Mouse (Mus musculus) layer of hippocampus, postnatal 36 days (tissue): ENCODE results near the gene Tspo2. TPM values are rescaled to one million over a fixed set of nuclear protein-coding genes. Genes with fewer than 3 reads are reported as not detected.
"Not testable (repeated sequence)": the region's sequence is repeated elsewhere in the genome, so short reads cannot be mapped to it uniquely, and the experiment has no call there.

ENCODE experiments used
- DNase-seq, 2 experiments: peaks; one replicate each; pipeline ENCODE4 v3.0.0; 2022
- total RNA-seq, 2 experiments: library from RNA; stranded (reverse); gene quantifications; 2 replicates each; pipeline ENCODE4 v1.2.3; 2021

Gene Tspo2
- total RNA-seq = not detected

DNA sequence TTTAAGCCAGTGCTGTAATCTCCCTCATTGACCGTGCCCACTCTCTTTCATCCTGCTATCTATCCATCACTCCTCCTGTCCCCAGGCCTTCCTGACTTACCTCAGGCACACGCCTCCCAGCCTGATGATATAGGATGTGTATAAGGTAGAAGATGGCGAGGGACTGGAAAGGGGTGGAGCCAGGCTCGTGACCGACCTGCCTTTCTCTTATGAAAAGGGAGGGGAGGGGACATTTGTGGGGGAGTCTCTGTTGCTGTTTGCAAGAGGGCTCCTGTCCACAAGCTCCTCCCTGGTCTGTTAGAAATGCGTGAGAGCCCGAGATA is at the start of gene Tspo2:
Tspo2 (minus strand) TSS at position 170 of the 323 bp plus-strand sequence.
- no peak for DNase-seq

DNA sequence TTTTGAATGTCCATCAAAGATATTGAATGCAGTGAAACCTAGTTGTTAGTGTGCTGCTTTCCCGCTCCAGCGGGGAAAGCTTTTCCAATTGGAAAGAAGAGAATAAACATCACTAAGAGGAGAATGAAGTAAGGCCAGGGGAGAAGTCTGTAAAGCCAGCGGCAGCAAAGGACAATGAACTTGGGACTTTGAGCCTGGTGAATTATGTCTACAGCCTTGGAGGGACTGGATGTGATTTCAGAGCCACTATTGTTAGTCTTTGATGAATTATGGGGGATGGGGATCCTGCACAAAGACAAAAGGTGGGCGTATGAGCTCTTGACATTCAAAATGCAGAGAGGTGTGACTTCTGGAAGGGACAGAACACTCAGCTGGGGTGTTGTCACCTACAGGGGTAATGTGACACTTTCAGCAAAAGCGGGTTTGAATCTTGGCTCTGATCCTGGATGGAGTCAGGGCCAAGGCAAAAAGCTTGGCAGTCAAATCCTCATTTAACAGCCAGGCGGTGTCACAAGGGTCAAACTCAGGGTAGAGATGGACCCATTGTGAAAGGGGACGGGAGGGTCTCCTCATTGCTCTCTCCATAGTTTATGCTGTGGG is 49.6 kb upstream of the Tspo2 start:
- no peak for DNase-seq

DNA sequence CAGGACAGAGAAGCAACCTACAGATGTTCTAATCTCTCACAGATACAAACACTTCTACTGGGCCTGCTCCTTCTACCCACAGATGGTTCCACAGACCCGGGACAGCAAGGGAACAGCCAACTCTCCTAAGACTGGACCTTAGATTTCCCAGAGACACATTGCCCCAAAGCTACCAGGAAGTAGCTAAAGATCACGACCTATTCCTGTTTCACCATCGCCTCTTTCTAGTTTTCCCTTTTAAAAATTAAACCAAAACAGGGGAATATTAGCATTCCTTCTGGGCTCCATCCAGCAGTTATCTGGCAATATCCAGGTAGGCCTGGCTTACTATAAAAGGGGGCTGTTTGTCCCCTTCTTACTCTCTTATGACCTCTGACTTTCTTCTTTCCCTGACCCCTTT is 46.7 kb upstream of the Tspo2 start:
- no peak for DNase-seq

DNA sequence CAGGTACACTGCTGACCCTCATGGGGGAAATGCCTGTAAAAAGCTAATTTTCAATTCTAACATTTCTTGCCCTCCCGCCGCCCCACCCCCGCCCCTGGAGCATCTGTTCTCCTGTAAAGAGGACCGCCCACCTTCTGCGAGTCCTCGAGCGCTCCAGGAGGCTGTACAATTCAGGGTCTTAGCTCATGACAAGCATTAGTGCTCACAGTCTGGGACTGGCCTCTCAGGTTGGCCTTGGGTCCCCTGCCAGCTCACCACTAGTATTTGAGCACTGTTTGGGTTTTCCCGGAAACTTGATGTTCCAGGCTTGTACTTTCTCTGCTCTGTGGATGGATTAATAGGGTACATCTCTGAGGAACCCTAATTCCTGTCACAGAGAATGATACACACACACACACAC is 42.7 kb upstream of the Tspo2 start:
- DNase-seq = no peak

DNA sequence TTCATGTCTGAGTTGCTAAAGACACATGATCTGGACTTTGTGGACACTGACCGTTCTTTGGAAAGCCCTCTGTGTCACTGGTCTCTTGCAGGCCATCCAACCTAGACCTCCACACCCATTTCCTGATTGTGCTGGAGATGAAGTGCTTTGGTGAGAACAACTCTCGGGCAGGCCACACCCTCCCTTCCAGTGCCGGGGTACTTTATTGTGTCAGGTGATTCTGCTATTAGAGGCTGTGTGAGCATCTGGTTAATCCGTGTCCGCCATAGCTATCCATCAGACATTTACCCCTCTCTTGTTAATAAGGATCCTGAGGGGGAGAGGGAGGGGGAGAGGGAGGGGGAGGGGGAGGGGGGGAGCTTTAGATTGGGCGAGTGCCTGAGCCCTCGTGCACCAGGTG is 42.3 kb upstream of the Tspo2 start:
- no peak for DNase-seq

DNA sequence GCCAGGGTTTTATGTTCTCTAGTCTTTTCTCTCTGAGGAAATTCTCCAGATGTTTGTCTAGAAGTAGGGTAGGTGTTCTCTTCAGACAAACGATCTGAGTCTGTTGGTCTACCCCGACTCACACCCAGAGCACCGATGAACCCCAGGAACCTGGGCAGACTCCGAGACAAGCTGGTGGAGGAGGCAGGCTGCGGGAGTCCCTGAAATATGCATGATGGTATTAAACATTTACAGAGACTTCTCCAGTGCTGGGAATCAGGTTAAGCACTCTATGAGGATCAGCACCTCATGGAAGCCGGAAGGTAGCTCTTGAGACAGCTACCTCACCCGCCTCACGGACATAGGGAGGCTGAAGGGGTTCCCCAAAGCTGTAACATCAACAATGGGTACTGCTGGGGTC is 41.3 kb upstream of the Tspo2 start:
- DNase-seq = no peak

DNA sequence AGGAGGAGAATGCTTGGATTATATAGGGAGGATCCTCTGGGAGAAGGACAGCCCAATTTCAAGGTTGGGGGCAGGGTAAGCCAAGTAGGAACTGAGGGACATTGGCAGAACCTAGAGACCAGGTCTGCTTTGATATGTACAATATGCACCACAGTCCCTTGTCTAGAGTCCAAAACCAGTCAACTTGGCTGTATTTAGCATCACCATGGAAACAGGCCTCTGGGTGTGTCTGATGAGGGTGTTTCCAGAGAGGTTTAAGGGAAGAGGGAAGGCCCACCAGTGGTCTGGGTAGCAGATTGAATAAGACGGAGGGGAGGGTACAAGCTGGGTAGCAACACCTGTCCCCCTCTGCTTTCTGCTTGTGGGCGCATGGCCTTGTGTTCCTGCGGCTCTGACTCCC is 38.1 kb upstream of the Tspo2 start:
- no peak for DNase-seq

DNA sequence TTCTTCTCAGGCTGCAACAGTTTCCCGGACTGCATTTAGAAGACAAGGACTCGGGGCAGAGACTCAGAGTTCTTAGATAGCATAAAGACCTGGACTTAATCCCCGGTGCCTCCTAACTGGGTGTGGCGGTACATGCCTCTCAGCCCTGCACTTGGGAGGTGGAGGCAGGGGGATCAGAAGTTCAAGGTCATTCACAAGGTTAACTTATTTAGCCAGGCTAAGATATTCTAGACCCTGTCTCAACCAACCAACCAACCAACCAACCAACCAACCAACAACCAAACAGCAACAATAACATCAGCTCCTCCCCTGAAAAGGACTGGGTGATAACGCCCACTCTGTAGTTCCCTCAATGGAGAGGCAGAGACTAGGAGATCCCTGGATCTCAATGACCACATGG is 32.9 kb upstream of the Tspo2 start:
- DNase-seq = no peak

DNA sequence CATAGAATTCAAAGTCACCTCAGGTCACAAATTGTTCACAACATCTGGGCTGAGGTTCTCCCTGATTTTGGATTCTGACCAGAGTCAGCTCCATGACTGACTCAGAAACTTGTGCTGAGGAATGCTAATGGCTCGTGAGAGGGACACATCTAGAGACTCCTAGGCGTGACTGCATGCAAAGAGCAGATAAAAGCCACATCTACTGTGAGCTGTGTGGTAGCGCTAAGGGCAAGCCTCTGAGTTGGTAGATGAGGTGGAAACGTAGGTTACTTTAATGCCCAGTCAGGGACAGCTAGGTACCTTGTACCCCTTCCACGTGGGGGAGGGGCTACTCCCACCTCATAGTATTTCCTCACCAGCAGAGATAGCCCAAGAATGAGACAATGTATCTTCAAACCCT is 32.4 kb upstream of the Tspo2 start:
- no peak for DNase-seq

DNA sequence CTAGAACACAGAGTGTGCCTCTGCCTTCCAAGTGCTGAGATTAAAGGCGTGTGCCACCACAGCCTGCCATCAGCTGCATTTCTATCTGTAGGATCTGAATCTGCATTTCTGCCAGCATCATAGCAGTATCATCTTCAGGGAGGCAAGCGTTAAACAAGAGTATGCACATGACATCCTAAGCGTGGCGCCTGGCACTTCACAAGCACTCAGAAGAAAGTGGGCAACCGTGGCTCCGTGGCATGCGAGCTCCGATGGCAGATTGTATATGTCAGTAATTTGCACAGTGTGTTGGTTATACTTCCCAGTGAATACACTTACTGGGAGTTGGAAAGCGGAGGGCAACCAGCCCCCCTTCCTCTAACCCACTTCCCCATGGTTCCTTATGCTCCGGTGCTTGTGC is 28.6 kb upstream of the Tspo2 start:
- DNase-seq = no peak

DNA sequence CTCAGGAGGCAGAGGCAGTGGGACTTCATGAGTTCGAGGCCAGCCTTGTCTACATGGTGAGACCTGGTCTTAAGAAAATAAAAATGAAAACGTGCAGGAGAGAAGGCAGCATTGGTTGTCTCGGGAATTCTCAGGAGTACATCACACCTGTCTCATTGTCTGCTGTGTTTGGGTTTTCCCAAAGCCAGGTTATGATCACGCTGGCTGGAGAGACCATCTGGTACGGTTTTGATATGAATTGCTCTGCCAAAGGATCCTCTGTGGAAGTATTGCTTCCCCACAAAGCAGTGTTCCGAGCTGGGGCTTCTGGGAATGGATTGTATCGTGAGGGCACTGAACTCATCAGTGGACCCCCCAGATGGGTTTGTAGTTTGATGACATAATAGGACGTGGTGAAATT is 24.1 kb upstream of the Tspo2 start:
- no peak for DNase-seq

DNA sequence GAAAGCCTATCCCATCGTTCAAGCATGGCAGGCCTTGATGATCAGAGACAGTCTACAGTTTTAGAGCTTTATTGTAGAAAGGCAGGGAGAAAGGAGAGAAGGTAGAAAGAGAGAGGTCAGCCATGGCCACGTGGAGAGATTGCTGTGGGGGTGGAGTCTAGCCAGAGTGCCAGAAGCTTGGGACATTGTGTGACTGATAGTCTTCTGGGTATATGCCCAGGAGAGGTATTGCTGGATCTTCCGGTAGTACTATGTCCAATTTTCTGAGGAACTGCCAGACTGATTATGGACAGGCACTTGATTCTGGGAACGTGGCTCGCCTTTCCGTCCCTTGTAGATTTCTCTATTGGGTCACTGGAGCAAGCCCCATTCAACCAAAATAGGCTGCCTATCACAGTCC is 23.0 kb upstream of the Tspo2 start:
- not testable (repeated sequence) for DNase-seq

DNA sequence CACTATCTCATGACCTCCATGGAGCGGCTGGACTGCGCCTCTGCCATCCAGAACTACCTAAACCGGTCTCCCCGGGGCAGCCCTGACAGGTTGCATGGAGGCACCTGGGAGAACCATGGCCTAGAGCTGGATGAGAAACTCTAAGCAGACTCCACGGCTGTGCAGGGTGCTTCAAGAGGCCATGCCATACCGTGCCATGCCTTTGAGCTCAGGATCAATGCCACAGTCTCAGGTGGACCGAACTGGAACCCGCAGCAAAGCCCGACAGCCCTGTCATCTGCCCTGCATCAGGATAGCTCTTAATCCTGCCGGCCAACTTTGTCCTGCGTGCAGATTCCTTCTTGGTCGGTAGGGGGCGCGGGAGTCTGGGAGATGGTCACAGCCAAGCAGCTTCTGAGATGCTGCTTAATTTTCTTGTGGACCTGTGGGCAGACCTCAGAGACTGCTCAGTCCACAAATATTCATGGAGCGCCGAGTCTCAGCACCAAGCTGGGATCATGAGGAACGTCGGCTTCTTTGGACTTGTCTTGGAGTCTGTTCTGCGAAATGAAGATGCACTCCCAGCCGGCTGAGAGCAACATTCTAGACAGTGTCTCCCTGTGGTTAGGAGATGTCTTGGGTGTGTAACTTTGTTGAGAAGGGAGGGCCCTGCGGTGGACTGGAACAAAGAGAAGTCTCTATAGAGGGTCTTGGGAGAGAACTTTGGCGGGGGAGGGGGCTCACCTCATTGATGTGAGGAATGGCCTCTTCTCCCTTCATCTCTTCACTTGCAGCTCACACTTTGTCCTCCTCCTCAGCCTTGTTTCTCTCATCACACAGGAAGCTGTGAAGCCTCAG is 16.3 kb upstream of the Tspo2 start:
- peak; percentile 83 to 87 for DNase-seq

DNA sequence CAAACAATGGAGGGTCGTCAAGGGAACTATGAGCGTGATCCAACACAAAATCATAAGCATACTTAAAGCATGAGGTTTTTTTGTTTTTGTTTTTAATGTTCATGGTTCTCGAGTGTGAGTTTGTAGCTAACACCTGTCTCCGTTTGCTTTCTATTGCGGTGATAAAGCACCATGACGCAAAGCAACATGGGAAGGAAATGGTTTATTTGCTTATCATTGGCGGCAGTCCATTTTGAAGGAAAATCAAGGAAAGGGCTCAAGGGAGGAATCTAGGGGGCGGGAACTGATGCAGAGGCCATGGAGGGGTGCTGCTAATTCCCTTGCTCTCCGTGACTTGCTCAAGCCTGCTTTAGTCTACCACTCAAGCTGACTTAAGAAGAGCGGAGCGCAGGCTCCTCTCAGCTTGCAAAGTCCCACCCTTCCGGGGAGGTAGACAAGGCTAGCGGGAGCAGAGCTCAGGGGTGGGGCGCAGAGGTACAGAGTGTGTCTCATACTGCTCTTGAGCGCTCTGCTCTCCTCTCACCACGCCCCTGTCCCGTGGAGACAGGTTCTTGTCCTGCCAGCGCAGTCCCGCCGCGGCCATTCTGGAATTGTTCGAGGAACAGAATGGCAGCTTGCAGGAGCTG is 15.6 kb upstream of the Tspo2 start:
- no peak for DNase-seq

DNA sequence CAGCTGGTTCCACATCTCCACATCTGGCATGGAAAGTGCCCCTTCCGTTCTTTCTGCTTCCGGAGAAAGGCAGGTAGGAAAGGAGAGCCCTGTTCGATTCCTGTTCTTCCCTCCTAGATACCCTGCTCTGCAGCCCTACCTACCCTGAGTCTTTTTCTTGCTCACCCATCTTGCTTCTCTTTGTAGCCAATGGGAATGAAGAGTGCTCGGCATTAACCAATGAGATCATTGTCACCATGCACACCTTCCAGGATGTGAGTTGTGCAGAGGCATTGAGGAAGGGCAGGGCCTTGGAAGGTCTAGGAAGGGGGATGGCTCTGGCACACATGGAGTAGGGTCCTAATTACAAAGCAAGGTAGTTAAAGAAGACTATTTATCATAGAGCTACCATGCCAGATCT is 12.1 kb upstream of the Tspo2 start:
- DNase-seq = no peak

DNA sequence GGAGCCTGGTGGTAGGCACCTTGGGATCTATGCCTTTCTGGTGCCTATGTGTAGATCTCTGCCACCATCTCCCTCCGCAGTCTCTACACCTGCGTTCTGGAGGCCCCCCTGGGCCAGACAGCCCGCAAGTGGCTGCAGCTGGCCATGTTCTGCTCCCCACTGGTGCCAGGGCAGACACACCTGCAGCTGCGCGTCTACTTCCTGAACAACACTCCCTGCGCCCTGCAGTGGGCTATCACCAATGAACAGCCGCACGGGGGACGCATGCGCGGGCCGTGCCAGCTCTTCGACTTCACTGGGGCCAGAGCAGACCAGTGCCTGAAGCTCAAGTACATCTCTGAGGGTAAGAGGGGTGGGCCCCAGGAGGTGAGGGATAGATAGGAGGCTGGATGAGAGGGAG is 10.8 kb upstream of the Tspo2 start:
- DNase-seq = no peak

DNA sequence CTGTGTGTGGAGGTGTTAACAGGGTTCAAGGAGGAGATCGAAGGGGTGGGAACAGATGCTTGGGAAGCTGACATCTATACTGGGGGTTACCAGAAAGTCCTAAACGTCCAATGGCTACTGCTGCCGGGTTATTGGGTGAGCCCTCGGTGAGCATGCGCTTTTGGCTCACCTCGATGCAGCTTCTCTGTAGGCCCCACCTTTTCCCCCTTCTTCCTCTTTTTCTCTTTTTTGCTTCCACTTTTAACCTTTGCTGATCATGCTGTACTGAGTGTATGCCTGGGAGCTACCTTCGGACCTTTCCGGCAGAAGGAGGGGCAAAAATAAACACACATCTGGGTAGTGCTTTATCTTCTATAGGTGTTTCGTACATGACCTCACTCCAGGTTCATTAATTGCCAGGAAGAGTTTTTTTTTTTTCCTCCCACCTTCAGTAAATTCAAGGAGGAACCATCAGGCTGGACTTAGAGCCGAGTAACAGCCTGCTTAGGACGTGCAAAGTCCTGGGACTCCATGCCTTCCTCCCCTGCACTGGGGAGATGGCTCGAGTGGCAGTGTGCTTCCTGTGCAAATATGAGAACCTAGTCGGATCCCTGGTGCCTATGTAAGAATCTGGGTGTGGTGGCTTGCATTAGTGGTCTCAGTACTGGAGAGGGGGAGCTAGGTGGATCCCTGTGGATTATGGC is 6.8 kb upstream of the Tspo2 start:
- no peak for DNase-seq

DNA sequence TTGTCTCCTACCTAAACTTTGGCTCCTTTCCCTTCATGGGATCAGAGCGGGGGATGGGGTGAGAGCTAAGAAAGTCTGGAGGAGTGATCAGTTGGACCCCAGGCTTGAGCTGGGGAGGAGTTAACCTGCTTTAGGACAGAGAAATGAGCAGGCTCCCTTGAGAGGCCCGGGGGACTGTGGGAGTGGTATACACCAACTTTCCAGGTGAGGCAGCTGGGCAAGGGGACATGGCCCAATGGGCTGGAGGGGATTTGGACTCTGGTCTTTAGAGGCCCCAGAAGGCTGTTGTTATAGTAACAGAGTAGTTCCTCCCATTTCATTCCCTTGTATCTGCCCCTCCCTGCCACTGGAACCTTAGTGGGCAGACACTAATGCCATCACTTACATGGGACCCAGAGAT is 4.6 kb upstream of the Tspo2 start:
- DNase-seq = no peak

DNA sequence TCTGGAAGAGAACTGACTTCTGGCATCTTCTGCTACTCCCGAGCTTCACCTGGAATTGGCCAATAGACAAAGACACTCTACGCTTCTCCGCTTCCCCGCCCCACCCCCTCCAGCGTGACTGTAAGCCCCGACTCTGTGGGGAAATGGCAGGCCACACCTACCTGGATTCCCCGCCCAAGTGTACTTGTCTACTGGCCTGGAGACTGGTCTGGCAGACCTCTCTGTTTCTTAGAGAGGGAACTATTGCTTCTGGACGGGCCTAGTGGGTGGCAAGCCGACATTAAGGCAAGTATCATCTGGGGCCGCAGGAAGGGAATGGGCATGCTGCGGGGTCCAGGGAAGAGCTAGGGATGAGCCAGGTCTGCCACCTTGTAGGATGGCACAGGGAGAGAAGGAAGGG is 3.4 kb upstream of the Tspo2 start, which contains the start of gene Unc5cl:
Unc5cl (plus strand) TSS at position 214 of the 400 bp plus-strand sequence.
- DNase-seq = no peak

DNA sequence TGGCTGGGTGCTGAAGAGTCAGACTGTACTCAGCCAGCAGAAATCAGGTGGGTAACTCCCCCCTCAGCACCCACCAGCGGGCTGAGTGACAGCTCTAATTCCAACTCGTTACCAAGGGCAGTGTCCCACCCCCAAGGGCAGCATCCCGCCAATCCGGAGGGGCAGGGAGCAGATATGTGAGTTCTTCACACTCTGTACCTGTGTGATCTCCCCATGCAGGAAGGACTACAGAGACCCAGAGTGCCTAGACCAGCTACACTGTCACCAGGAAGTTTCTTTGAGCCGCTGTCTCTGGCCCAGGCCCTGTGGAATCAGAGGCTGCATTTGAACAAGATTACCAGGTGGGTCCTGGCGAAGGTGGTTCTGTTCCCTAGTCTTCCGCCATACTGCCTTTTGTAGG is 2.9 kb upstream of the Tspo2 start:
- DNase-seq = no peak

DNA sequence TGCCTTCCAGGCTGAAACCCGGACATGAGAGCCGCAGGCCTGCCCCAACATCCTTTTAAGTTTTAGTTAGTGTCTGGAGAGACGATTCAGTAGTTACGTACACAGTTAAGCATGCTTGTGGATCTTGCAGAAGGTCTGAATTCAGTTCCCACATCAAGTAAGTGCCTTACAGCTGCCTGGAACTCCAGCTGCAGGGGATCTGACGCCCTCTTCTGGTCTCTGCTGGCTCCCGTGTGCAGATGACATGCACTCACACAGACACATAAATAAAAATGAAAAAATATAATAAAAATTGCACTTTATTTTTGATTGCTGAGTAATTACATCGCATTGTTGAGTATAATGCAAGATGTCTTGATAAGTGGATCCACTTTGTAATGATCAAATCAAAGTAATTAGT is 2.2 kb upstream of the Tspo2 start:
- no peak for DNase-seq

DNA sequence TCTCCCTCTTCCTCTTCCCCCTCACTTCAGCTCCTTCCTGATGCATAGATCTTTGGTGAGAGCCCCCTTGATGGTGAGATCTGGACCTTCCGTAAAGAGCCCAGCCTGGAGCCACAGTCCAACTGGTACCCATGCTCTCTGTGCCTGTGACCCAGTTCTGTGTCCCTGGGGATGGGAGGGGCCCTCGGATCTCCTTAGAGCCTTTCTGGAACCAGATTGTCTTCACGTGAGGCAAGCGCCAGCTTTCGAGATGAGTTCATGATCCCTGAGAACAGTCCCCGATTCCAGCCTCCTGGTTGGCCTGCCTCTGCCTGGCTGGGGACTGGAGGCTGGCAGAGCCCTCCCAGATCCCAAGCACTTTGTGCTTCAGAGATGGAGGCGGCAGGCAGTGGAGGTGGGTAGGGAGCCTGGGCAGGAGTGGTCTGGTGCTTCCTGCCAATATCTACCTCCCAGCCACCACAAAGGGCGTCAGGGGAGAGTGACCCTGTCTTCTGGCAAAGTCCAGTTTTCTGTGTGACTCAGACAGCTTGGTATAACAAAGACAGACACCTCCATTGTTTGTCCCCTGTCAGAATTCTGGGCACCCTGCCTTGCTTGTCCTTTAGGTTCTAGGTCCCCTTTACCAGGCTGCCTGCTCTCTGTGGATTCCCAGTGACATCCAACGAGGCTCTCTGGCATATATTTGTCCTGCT is 577 bp upstream of the Tspo2 start:
- no peak for DNase-seq
